Mouse (Mus musculus) embryo, embryonic 9.5 days (tissue): Measurements from ENCODE around the gene Ube2l6.

Source experiments
- DNase-seq: peaks from one replicate; pipeline ENCODE4 v3.0.0-alpha.2; 2017; ENCODE audit errors: extremely low spot score

Gene Ube2l6

DNA sequence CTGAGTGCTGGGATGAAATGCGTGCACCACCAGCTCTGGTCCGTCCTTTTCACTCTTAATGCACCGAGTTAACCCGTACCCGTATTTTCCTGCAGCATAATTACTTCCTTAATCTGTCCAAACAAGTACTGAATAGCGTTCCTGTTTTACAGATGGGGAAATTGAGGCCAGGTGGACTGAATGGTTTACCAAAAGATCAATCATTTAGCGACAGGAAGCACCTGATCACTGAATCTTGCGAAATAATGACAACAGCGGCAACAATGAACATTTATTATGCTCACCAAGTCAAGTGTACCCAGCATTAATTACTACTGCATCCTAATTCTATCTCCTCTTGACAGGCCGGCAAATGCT is 39.9 kb downstream of the Ube2l6 start, which contains the start of gene Slc43a1:
Gene Slc43a1, plus strand, starts transcription at position 258 of the 357 bp plus-strand sequence.
- DNase-seq: no peak

DNA sequence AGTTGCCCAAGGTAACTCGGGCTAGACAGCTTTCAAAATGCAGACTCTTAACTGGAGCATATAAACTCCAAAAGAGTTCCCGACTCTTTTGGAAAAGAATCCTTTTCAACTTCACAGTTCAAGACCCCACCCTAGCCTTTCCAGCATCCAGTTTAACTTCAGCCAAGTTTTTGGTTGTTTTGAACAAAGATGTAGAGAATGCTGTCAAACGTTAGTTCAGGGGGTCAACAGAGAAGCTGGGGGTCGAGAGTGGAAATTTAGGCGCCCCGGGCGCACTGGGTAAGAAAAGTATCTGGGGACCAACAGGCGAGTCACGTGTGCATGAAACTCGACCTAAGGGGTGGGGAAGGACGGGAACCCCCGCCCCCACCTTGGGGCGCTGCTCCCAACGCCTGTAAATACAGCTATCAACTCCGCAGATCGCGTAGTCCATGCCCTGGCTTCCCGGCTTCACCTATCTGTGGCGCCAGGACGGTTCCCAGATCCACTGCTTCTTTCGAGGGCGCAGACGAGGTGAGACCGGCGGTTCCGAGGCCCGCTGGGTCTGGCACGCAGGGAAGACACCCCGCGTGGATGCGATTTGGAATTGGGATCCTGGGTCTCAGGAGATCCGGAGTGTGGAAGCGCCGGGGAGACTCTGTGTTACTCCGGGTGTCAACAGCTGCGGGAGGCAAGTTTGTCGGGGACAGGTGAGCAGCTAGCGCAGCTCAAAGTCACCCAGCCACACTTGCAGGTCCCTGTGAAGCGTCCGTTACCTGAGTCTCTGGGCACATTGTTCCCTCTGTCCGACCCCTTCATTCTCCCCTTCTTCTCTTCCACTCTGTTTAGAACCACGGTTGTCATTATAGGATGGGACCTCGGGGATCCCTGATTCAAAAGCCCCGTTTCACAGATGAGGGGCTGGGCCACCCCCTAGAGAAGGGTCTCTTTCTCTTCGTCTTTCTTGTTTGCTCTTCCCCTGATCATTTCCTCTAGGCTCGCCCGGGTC is 40.7 kb downstream of the Ube2l6 start:
- peak; percentile 59 for DNase-seq

DNA sequence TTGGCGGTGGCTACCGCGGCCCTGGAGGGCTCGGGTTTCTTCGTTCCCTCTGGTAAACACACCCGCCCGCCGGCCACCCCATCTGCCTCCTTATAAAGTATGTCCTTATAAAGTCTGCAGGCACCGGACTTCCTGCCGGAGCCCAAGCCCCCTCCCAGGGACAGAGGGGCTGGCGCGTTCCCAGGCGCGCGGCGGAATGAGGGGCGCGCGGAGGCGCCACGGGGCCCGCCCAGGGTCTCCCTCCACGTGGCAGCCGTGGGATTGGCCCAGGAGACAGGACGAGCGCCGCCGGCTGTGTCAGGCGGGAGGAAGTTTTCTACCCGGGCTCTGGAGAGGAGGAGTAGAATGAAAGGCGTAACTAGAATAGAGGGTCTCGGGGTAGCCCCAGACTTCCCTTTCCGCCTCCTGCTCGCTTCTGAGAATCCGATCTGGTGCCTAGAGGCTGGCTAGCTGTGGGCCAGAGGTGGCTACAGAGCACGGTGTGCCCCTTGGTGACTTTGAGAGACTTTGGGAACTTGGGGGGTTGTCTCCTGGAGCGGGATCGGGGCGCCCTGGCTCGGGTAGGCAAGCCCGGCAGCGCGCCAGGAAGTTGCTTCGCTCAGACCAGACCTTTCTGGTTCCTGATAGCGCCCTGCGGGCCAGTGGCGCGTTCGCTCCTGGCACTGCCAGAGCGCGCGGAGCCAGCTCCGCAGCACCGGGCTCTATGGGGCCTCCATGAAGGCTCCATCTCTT is 41.6 kb downstream of the Ube2l6 start:
- DNase-seq: peak; percentile 89

DNA sequence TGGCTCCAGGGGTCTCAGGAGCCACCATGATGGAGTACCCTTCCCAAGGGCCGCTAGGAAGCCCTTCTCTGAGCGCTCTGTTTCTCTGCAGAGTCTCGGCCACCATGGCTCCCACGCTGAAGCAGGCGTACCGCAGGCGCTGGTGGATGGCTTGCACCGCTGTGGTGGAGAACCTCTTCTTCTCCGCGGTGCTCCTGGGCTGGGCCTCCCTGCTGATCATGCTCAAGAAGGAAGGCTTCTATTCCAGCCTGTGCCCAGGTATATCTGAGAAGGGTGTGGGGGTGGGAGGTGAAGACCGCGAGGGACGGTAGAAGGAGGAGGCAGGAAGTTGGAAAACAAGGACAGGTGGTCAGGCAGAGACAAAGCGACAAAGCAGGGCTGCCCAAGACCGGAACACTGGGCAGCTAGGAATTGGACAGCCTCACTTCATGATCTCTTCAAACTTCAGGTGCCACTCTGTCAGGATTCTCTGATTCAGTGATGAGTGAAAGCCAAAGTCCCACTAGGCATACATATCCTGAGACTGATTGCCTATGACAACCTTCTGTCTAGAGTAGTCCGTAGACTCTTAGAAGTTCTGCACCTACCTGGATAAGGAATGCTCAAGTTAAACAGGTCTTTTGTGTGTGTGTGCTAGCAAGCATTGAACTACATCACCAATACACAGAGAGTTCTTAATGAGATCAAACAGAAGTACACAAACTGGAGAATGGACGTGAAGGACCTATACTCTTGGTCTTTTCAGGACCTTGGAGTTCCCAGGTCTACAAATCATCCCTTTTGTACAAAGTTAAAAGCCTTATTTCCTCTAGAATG is 42.3 kb downstream of the Ube2l6 start:
- DNase-seq: no peak

DNA sequence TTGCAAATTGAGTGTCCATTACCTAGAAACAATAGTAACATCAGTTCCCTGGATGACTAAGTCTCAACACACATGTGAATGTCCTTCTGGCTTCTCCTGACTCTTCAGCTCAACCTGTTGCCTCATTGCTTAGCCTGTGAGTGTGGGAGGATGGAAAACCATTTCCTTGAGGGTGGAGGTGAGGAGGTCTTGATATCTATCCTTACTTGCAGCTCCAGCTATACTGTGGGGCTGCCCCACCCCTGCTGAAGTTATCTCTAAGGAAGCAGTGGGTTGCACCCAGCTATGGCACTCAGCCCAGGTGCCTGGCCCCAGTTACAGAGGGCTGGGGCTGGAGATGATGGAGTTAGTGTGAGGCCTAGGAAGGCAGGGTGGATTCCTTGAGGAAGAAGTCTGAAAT is 43.3 kb downstream of the Ube2l6 start:
- no peak for DNase-seq

DNA sequence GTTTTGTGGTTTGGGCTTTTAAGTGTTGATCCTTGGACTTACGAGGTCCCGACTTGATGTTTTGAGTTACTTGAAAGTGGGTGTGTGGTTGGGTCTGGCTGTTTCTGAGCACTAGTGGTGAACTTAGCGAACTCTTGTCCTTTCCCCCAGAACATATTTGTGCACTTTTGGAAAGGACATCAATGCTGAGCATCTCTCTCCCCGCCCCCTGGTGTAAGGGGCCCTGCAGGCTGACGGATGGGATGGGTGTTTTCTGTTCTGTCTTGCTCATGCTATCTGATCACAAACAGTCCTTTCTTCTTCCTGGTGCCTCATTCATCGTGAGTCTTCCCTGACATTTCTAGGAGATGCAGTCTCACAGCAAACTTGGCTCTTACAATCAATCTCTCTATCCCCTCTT is 45.0 kb downstream of the Ube2l6 start:
- no peak for DNase-seq

DNA sequence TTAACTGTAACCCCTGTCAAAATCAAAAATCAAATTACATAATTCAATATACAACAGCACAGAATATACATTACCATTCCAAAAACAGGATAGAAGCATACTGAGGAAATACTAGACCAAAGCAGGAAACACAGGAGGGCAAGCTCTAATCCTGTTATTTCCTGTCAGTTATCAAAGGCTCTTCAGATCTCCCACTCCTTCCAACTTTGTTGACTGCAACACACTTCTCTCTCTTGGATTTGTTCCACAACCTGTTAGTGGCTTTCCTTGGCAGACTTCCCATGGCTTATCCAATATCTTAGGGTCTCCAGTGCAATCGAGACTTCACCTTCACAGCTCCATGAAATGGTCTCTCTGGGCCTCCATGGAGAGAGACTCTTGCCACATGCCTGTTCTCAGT is 46.6 kb downstream of the Ube2l6 start:
- no peak for DNase-seq

DNA sequence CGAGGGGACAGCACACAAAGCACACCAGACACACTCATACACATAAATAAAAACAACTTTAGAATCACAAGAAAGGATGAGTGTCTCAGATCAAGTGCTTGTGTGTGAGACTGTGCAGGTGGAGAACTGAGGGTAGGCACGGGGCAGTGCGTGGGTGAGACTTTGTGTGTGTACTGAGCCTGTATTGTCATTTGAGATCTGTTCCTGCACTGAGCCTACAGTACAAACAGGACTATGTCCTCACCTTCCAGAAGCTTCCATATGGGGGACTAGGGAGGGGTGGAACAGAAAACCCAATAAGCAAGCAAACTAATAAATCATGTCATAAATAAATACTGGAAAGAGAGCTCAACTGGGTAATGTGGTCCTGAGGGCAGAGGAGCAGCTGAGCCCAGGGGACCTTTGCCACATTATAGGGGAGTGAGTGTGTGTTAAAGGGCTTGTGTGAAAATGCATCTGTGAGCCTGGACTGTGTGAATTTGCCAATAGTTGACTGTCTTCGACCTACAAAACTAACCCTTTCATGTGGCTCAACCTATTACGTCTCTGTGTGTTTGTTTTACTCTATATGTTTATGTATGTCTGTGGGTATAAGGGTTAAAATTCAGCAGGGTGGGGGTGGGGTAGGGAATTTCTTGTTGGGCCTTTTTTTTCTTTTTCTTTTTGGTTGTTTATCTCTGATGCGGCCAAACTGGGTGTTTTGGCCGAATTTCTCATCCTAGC is 51.9 kb downstream of the Ube2l6 start:
- DNase-seq: no peak

DNA sequence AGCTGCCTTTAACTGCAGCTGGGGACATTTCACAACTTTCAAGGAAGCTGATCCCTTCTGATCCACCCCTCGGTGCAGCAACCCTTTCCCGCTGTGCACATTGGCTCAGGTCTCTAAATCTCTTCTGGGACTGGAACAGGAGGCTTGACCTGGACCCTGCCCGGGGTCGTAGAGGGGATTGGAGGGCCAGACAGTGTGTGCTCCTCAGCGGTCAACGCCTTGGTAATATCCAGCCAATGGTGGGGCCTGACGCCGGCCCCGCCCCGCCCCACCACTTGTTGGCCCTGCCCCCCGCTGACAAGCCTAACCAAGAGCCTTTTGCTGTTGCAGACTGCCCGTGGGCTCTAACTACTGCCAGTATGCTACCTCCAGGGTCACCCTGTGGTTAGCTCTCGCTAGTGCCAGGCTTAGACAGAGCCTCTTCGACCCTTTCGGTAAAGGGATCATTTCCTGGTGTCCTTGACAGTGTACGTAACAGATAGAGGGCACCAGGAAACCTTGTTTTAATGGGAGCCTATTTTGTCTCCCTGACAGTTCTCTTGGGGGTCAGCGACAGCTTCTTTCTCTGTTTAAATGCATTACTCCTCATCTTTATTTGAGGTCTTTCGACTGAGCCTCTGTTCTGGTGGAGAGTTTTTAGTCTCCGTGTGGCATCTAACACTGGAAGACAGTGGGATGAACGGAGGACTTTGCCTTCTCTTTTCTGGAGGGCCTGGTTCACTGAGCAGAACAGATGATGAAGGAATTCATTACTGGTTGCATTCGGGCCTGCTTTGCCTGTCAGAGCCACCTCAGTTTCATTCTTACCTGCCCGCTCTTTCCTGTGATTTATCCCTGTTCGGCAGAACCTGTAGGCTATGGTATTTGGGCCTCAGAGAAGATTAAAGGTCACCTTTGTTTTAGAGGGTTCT is 52.8 kb downstream of the Ube2l6 start:
- DNase-seq: peak; percentile 74

DNA sequence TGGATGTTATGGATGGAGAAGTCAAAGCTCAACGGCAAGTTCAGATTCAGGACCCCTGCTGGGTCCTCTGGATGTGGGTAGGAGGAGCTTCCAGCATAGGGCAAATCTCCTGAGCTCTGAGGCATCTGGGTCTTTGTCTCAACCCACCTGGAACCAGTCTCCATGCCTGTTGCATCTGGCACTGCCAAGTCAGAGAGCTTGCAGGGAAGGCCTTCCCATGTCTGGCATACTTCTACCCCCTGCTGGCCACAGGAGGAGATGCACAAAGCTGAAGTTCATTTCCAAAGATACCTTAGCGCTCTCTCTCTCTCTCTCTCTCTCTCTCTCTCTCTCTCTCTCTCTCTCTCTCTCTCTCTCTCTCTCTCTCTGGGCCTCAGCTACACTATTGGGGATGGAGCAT is 57.1 kb downstream of the Ube2l6 start:
- DNase-seq: no peak

DNA sequence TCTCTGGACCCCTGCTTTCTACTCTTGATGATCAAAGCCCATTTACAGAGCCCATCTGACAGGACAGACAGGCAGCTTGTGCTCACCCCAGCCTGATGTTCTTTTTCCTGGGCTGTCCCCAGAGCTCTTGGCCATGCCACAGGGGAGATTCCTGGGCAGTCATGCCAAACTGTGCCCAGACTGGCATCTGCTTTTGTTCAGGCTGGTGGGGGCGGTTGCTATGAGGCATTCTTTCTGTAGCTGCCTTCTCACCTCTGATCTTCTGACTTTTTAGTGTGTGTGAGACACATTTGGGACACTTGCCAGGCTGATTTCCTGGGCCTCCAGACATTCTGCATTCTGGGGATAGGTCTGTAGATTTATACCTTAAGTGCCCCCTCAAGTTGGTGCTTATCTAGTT is 59.9 kb downstream of the Ube2l6 start:
- no peak for DNase-seq
